Mouse (Mus musculus) layer of hippocampus, adult 9-11 months (tissue): ENCODE results near the gene Sept9.
A peak's percentile ranks its signal among the peaks of the same experiment; 100 is the strongest.

ENCODE experiments used
- DNase-seq: peaks from one replicate; pipeline ENCODE4 v3.0.0; 2022

Sept9 gene

GRCm38 (mm10) chr11:117390774-117391534 lies 191.5 kb downstream of the Sept9 start:
- no peak for DNase-seq

GRCm38 (mm10) chr11:117392251-117392650 lies 192.8 kb downstream of the Sept9 start:
- no peak for DNase-seq

DNA sequence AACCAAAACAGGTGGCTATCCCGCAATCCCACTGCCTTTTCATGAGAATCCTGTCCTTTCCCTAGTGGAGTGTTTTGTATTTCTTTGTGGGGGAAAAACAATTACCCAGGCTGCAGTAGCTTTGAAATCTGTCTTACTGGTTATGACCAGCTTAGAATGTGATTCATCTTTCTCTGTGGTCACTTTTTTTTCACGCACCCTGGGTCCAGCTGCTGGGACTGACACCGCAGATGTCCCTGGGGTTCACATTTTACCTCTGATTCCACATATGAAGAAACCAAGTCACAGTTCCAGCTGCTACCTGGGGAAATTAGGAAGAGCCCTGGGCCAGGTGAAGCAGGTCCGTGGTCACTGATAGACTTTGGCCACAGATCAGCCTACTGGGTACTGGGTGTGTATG lies 194.3 kb downstream of the Sept9 start:
- DNase-seq, result no peak

DNA sequence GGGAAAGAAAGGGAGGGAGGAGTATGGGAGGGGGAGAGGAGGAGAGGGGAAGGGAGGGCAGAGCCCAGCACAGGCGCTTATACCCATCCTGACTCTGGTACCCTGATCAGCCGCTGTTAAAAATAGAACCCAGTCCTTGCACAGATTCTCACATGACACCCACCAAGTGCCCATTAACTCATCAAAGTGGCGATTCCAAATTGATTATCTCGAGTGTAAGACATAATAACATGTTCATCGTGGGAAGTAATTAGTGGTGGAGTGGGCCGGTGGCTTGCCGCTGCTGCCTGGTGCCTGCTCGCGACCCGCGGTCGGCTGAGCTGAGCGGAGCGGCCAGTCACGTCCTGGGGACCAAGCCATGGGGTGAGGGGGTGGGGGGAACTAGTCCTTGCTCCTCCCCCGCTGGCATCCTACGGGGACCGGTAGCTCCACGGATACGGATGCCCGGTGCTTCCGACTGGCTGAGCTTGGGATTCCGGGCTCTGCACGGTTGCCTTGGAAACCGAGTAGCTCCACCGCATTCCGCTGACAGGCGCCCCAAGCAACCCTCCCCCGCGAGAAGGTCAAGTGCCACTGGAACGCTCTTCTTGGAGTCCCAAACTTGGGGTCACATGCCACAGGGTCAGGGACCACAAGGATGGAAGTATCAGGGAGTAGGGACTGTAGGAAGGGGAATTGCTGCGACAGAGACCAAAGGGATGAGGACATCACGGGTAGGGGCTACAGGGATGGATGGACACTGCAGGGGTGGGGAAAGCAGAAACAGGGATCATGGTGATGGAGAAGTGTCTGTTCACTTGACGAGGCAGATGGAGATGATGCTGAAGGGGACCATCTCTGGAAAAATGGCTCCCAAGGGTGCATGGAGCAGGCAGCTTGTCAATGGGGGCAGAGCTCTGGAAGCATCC lies 195.0 kb downstream of the Sept9 start:
- peak; percentile 68 for DNase-seq

DNA sequence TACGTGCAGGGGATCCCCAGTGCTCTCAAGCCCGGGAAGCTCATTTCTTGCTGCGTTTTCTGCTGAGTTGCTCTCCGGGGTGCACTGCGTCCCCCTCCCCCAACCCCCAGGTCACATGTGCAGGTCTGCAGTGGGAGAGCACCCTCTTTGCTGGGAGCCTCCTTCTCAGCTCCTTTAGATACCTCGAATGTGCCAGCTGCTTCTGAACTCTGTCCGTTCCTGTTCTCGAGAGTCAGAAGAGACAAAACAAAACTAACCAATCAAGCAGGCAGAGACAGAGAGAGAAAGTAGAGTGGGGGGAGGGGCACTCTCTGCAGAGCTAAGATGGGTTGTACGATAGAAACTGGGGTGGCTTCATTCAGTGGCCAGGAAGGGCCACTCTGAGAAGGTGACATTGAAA lies 195.8 kb downstream of the Sept9 start:
- DNase-seq, result no peak

- no peak for DNase-seq
Observed at GRCm38 (mm10) chr11:117396929-117397328, 197.5 kb downstream of the Sept9 start.

DNA sequence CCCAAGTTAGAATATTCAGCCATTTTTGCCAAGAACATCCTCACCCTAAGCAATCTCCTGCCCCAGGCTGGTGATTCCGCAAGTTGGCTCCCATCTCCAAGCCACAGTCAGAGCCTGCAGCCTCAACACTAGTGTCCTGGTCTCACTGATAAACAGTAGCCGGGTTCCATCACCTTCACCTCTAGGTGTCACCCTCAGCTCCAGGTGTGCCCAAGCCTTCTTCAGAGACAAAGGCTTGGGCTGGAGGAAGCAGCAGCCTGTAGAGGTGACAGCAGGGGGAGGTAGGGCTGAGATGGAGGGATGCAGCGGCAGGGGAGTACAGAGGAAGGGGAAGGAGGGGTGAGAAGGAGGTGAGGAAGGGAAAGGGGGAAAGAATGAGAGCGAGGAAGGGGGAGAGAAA lies 198.3 kb downstream of the Sept9 start:
- DNase-seq, result no peak

DNA sequence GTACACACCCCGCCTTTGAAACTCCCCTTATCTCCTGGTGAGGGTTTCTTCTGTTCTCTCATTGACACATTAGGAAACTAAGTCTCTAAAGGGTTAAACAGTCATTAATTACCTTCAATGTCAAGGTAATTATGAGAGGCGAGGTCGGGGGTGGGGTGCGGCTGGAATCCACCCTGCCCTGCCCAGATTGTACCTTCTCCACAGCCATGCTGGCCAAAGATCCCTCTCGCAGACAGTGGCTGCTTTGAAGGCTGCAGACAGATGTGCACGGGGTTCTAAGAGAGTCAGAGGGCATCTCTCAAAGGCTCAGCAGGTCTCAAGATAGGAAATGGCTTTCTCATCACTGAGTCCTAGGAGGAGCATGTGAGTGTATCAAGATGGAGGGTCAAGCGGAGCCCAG lies 198.7 kb downstream of the Sept9 start:
- no peak for DNase-seq

GRCm38 (mm10) chr11:117401583-117402367 lies 202.3 kb downstream of the Sept9 start:
- DNase-seq, result no peak

DNA sequence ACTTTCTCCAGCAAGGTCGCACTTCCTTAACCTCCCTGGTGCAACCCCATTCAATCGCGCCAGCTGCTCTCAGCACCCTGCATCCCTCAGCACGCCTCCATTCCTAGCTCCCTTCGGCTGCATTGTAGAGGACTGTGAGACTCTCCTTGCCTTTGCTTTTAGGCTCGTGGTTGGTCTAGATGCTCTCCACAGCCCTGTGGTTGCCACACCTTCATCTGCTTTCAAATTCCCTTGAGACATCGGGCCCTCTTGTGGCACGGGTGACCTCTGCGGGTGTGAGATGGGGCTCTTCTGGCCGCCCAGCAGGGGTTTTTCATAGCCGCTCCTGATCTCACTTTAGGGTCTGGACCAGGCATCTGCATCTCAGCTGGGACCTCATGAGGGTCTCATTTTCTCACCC lies 203.1 kb downstream of the Sept9 start:
- no peak for DNase-seq

- no peak for DNase-seq
Observed at GRCm38 (mm10) chr11:117403073-117403472, 203.6 kb downstream of the Sept9 start.

GRCm38 (mm10) chr11:117403781-117404180 lies 204.3 kb downstream of the Sept9 start:
- no peak for DNase-seq

DNA sequence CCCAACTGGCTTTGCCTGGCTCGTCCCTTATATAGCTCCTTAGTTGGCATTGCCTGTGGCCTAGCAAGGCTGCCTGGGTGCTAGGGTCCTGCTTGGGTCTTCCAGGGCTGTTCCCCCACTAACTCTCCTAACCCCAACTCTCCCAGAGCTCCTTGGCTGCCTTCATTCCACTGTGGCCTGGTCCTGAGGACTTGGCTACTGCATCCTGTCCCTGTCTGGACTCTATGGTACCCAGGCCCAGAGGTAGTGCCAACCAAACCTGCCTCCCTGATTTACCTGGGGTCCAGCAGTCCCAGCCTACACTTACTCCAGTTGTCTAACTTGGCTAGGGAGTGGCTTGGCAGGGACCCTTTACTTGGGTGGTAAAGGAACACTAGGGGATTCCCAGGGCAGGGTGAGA lies 207.2 kb downstream of the Sept9 start:
- DNase-seq, result no peak

- no peak for DNase-seq
Observed at GRCm38 (mm10) chr11:117407196-117407595, 207.7 kb downstream of the Sept9 start.

GRCm38 (mm10) chr11:117407651-117408441 lies 208.4 kb downstream of the Sept9 start:
- DNase-seq, result peak; percentile 86

GRCm38 (mm10) chr11:117408442-117409031 lies 209.1 kb downstream of the Sept9 start:
- no peak for DNase-seq

GRCm38 (mm10) chr11:117409331-117409730 lies 209.9 kb downstream of the Sept9 start:
- DNase-seq, result no peak

DNA sequence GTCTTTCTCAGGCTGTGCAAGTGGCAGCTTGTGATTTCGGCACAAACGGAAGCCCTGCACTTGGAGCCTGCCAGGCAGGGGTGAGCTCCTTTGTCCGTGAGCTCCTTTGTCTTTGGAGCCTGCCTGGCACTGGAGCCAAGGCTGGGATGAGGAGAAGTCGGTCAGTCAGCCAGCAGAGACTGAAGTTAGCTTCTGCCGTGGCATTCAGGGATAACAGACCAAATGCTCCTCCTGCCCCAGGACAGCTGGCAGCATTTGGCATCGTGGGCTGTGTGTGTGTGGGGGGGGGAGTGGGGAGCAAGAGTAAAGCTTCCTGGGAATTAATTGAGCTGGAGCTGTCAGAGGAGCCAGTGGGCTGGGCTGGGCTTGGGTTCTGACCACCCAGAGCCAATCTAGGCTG lies 210.6 kb downstream of the Sept9 start:
- peak; percentile 57 for DNase-seq

- DNase-seq, result no peak
Observed at GRCm38 (mm10) chr11:117411663-117412062, 212.2 kb downstream of the Sept9 start.
